Mouse (Mus musculus) olfactory bulb, adult 2 months (tissue): ENCODE measurements around the gene Olfr844.

Experiments
- CTCF ChIP-seq: fragments of 200-500 bp; IDR thresholded peaks from 2 replicates; pipeline ENCODE4 v1.5.1; 2012; ENCODE audit warnings: low read depth, mild to moderate bottlenecking, low read length, moderate library complexity; ENCODE audit not compliant: insufficient read depth
- POLR2A ChIP-seq: fragments of 200-500 bp; IDR thresholded peaks from 2 replicates; pipeline ENCODE4 v1.6.1; 2012; ENCODE audit warnings: mild to moderate bottlenecking, low read depth, low read length, moderate library complexity; ENCODE audit not compliant: insufficient read depth

DNA sequence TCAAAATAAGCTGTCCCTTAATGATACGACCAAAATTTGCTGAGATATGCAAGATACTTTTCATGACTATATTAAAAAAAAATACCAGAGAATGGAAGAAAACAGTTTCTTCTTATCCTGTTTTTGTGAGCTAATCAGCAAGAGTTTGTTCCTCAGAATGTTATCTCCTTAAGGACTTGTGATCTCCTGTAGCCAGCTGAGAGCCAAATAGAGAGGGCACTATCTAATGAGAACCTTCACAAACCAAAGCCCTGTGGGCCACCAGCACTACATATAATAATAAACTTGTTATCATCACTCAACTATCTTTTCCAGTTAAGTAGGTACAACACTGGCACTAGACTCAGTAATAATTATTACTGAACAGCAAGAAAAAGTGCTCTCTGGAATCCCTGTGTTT, 20.0 kb downstream of the Olfr844 start, which contains the start of gene Olfr845:
- TF ChIP-seq POLR2A (no peak), CTCF (no peak)
